Mouse (Mus musculus) embryonic fibroblast, embryonic 13.5 days (primary cell): ENCODE data around the gene Prrg2.

Experiments used
- CTCF ChIP-seq: IDR thresholded peaks from 2 replicates; pipeline ENCODE4 v1.5.1; 2011; ENCODE audit warnings: mild to moderate bottlenecking, control low read depth, low read length, moderate library complexity, borderline replicate concordance; ENCODE audit not compliant: insufficient read depth
- POLR2A ChIP-seq: IDR thresholded peaks from 2 replicates; pipeline ENCODE4 v1.6.1; 2011; ENCODE audit warnings: low read depth, mild to moderate bottlenecking, control low read depth, low read length, moderate library complexity

GRCm38 (mm10) chr7:45056972-45057348, 5.5 kb downstream of the Prrg2 start:
- TF ChIP-seq CTCF: no peak
- no peak for TF ChIP-seq POLR2A
